Mouse (Mus musculus) gastrocnemius, postnatal 4 days (tissue): ENCODE measurements at regions not wholly inside any gene's neighbourhood (a gene's known extent, or its start where the extent isn't known, plus 50 kb on each side); places are given as distances from the start of the nearest gene placed in this dataset.

Experiments
- DNase-seq, 2 experiments: peaks; one replicate each; pipeline ENCODE4 v3.0.0; 2021 to 2022; ENCODE audit warnings: low spot score in 2 of 2, mixed read lengths in 2 of 2

GRCm38 (mm10) chr16:74739194-74740135, 327.8 kb upstream of the Robo2 start:
- DNase-seq = no peak

- no peak for DNase-seq
These were observed 321.5 kb upstream of the Robo2 start for GRCm38 (mm10) chr16:74732940-74733776.

- no peak for DNase-seq
These were observed 318.7 kb upstream of the Robo2 start for GRCm38 (mm10) chr16:74730169-74730794.

GRCm38 (mm10) chr16:74723217-74723616, 311.6 kb upstream of the Robo2 start:
- no peak for DNase-seq

- no peak for DNase-seq
These were observed 306.5 kb upstream of the Robo2 start for GRCm38 (mm10) chr16:74718154-74718553.

GRCm38 (mm10) chr16:74717622-74718021, 306.0 kb upstream of the Robo2 start:
- no peak for DNase-seq

- no peak for DNase-seq
These were observed 303.3 kb upstream of the Robo2 start for GRCm38 (mm10) chr16:74714950-74715349.

- DNase-seq = no peak
These were observed 300.9 kb upstream of the Robo2 start for GRCm38 (mm10) chr16:74712515-74712914.

GRCm38 (mm10) chr16:74702067-74702466, 290.4 kb upstream of the Robo2 start:
- no peak for DNase-seq

GRCm38 (mm10) chr16:74683371-74683770, 271.7 kb upstream of the Robo2 start:
- DNase-seq = no peak

GRCm38 (mm10) chr16:74675586-74675985, 264.0 kb upstream of the Robo2 start:
- no peak for DNase-seq

- no peak for DNase-seq
These were observed 259.8 kb upstream of the Robo2 start for GRCm38 (mm10) chr16:74671466-74671865.

- DNase-seq = no peak
These were observed 252.7 kb upstream of the Robo2 start for GRCm38 (mm10) chr16:74664337-74664736.

GRCm38 (mm10) chr16:74651244-74651643, 239.6 kb upstream of the Robo2 start:
- no peak for DNase-seq

GRCm38 (mm10) chr16:74649207-74649606, 237.6 kb upstream of the Robo2 start:
- DNase-seq = no peak

- DNase-seq = no peak
These were observed 236.8 kb upstream of the Robo2 start for GRCm38 (mm10) chr16:74648384-74648783.

- DNase-seq = no peak
These were observed 233.2 kb upstream of the Robo2 start for GRCm38 (mm10) chr16:74644750-74645366.

- no peak for DNase-seq
These were observed 228.2 kb upstream of the Robo2 start for GRCm38 (mm10) chr16:74639805-74640204.

GRCm38 (mm10) chr16:74637638-74638037, 226.0 kb upstream of the Robo2 start:
- no peak for DNase-seq

- DNase-seq = no peak
These were observed 214.2 kb upstream of the Robo2 start for GRCm38 (mm10) chr16:74625783-74626182.

GRCm38 (mm10) chr16:74612072-74612471, 200.4 kb upstream of the Robo2 start:
- DNase-seq = no peak
